Mouse (Mus musculus): ENCODE results near the gene Glis3.

GRCm38 (mm10) chr19:28478055-28478454 is 201.8 kb downstream of the Glis3 start:
- no peak for TF ChIP-seq CTCF (IDR thresholded peaks at IDR 0.05)
- no peak for TF ChIP-seq EP300 (IDR thresholded peaks at IDR 0.05)
